Mouse (Mus musculus) forebrain, embryonic 10.5 days (tissue): ENCODE results near the gene Slc11a1. TPM values are rescaled to one million over a fixed set of nuclear protein-coding genes. Genes with fewer than 3 reads are reported as not detected.
"Not testable (repeated sequence)": the region's sequence is repeated elsewhere in the genome, so short reads cannot be mapped to it uniquely, and the experiment has no call there.

ENCODE experiments used
- DNase-seq: peaks from one replicate; pipeline ENCODE4 v3.0.0-alpha.2; 2017; ENCODE audit warnings: low spot score; ENCODE audit errors: extremely low spot score
- H3K27ac ChIP-seq: fragments of 300-500 bp; sonication (generic); 2 replicates; pipeline ENCODE4 v1.5.1; 2016; ENCODE audit warnings: mild to moderate bottlenecking
- H3K27me3 ChIP-seq: fragments of 300-500 bp; sonication (generic); 2 replicates; pipeline ENCODE4 v1.6.1; 2016; ENCODE audit warnings: mild to moderate bottlenecking; ENCODE audit not compliant: poor library complexity, severe bottlenecking
- H3K36me3 ChIP-seq: fragments of 300-500 bp; sonication (generic); replicated peaks from 2 replicates; pipeline ENCODE4 v1.6.1; 2016; ENCODE audit warnings: mild to moderate bottlenecking, moderate library complexity
- H3K4me1 ChIP-seq: fragments of 300-500 bp; sonication (generic); 2 replicates; pipeline ENCODE4 v1.6.1; 2016
- H3K4me3 ChIP-seq: fragments of 300-500 bp; sonication (generic); 2 replicates; pipeline ENCODE4 v1.5.1; 2016; ENCODE audit warnings: mild to moderate bottlenecking, moderate library complexity
- H3K9me3 ChIP-seq: fragments of 300-500 bp; sonication (generic); 2 replicates; pipeline ENCODE4 v1.6.1; 2016; ENCODE audit warnings: mild to moderate bottlenecking, moderate library complexity
- WGBS: fragments of 180-500 bp; shearing (Covaris S2); methylation state at CpG from one replicate; pipeline ENCODE4 v1.1.7; 2016; 5-methylcytosine and 5-hydroxymethylcytosine counted together
- polyA plus RNA-seq: library from polyadenylated mRNA; unstranded; fragments of >200 nt; fragmentation: Nextera tagmentation; extraction: Ambion mirVana; gene quantifications from 2 replicates; pipeline ENCODE4 v1.2.1, GENCODE M21; 2016

Slc11a1 gene
- polyA plus RNA-seq, 1 experiment from 2014 or later: 2.7 TPM

DNA sequence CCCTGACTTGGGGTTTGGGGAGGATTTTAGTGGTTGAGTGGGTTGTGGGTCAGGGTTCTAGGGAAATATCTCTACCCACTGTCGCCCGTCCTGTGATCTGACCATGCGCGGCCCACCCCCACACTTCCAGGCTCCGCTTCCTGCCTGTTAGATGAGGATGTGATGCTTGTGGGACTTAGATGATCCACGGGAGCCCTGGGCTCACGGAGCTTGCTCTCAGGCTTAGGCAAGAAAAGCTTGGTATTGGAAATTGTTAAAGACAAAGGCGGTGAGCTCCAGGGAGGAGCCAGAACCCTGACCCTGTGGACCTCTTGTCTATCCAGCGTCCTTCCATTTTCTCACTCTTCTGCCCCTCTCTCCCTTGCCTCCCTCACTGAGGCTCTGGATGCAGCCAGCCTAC is 35.1 kb upstream of the Slc11a1 start:
- H3K36me3 ChIP-seq: peaks cover 10% of the 10 kb centered on the region
- 94% methylated on average over 9 of the region's 9 CpGs for whole genome bisulfite sequencing
- DNase-seq: no peak

DNA sequence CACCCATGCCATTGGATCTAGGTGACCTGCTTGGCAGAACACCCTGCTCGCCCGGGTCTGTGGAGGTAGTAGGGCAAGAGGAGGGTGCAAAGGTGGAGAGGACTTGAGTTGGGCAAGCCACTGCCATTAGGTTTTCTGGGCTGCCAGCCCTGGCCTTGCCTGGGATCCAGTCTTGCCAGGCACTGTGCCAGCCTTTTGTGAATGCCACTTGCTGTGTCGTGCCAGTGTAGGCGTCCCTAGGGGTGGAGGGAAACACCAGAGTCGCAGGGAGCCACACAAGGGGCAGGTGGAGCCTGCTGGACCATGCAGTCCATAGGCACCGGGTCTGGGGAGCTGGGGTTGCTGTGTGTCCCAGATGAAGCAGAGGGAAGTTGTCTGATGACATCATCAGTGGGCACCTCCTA is 34.6 kb upstream of the Slc11a1 start:
- H3K27me3 ChIP-seq: no peaks in the 10 kb centered on the region
- WGBS: 98% methylated on average over 6 of the region's 6 CpGs
- no peak overlapping the region for H3K27ac ChIP-seq
- H3K9me3 ChIP-seq: peaks cover 3% of the 10 kb centered on the region; the same call in 1 of the 2 replicates
- peaks cover 19% of the 10 kb centered on the region for H3K4me1 ChIP-seq
- no peak overlapping the region for H3K4me3 ChIP-seq
- no peak for DNase-seq
- peaks cover 10% of the 10 kb centered on the region for H3K36me3 ChIP-seq

More for the DNA sequence above, 35.1 kb upstream of the Slc11a1 start:
- H3K27ac ChIP-seq: no peak overlapping the region
- peaks cover 24% of the 10 kb centered on the region for H3K4me1 ChIP-seq
- H3K4me3 ChIP-seq: no peak overlapping the region
- peaks cover 3% of the 10 kb centered on the region; the same call in 1 of the 2 replicates for H3K9me3 ChIP-seq
- no peaks in the 10 kb centered on the region for H3K27me3 ChIP-seq

DNA sequence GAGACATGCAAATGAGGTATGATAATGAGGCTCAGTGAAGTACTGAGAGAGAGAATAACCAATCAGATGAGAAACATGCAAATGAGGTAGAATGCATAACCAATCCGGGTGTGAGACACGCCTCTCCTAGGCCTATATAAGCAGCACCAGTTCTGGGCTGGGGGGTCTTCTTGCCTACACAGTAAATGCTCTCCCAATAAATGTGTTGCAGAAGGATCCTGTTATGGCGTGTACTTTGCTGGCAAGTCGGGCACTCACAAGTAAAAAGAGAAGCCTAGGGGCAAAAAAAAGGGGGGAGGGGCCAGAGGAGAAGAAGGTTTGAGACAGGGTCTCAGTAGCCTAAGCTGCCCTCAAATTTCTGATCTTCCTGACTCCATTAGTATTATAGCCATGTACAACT is 34.0 kb upstream of the Slc11a1 start:
- H3K9me3 ChIP-seq, H3K27ac ChIP-seq, H3K27me3 ChIP-seq, DNase-seq, H3K4me3 ChIP-seq: not testable (repeated sequence)
- 95% methylated on average over 4 of the region's 4 CpGs for WGBS
- Histone ChIP-seq H3K36me3 (peaks cover 10% of the 10 kb centered on the region), H3K4me1 (peaks cover 17% of the 10 kb centered on the region)

DNA sequence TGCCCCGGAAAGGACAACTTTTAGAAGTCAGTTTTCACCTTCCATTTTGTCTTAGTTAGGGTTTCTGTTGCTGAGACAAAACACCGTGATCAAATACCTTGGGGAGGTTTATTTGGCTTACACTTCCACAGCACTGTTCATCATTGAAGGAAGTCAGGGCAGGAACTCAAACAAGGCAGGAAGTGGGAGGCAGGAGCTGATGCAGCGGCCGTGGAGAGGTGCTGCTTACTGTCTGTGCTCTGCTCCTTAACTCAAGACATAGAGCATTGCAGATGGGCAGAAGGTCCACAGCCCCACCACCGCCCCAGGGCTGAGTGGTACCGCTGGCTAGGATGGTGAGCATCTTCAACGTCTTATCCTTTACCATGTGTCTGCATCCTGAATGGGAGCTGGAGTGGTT is 33.1 kb upstream of the Slc11a1 start:
- 92% methylated on average over 7 of the region's 7 CpGs for WGBS
- DNase-seq: no peak
- Histone ChIP-seq H3K27me3 (no peaks in the 10 kb centered on the region), H3K4me3 (no peak overlapping the region), H3K9me3 (peaks cover 3% of the 10 kb centered on the region; the same call in 1 of the 2 replicates), H3K36me3 (peaks cover 6% of the 10 kb centered on the region), H3K4me1 (peaks cover 17% of the 10 kb centered on the region), H3K27ac (no peak overlapping the region)

DNA sequence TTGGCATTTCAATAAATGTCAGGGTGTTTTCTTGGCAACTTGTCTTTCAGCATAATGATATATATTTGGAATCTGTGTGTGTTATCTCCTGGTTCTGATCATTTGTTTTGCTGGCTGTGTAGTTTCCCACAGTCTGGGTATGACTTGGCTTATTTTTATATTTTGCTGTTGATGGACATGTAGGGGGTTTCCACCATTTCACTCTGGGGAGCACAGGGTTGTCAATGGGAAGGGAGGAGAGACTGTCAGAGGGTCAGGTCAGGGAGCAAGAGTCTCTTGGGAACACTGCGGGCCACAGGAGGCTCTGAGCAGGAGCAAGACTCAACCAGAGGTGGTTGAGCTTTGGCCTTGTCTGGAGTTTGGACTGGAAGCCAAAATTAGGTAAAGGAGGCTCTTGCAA is 32.7 kb upstream of the Slc11a1 start:
- peaks cover 3% of the 10 kb centered on the region; the same call in 1 of the 2 replicates for H3K9me3 ChIP-seq
- no peak for DNase-seq
- no peak overlapping the region for H3K4me3 ChIP-seq
- no peak overlapping the region for H3K27ac ChIP-seq
- no peaks in the 10 kb centered on the region for H3K27me3 ChIP-seq
- peaks cover 6% of the 10 kb centered on the region for H3K36me3 ChIP-seq
- 77% methylated on average over 1 of the region's 1 CpGs for WGBS
- peaks cover 17% of the 10 kb centered on the region for H3K4me1 ChIP-seq

DNA sequence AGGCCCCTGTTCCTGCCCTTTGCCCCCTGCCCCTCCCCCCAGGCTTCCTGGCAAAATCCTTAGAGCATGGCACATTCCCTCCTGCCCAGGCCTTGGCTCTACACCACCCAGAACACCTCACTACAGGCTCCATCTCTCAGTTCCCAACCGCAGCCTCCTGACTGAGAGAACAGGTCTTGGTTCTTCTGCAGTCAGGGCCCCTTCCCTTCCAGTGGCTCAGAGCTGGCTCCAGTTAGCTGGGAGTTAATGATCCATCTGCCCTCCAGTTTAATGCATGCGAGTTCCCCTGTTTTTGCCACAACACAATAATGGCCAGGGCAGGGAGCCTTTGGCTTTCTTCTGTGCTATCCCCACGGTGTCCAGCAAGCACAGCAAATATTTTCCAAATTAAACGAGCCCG is 31.8 kb upstream of the Slc11a1 start:
- Histone ChIP-seq H3K9me3 (peaks cover 3% of the 10 kb centered on the region; the same call in 1 of the 2 replicates), H3K4me1 (peaks cover 16% of the 10 kb centered on the region), H3K27me3 (no peaks in the 10 kb centered on the region), H3K4me3 (no peak overlapping the region), H3K36me3 (peaks cover 12% of the 10 kb centered on the region), H3K27ac (no peak overlapping the region)
- 75% methylated on average over 5 of the region's 5 CpGs for WGBS
- DNase-seq: no peak

DNA sequence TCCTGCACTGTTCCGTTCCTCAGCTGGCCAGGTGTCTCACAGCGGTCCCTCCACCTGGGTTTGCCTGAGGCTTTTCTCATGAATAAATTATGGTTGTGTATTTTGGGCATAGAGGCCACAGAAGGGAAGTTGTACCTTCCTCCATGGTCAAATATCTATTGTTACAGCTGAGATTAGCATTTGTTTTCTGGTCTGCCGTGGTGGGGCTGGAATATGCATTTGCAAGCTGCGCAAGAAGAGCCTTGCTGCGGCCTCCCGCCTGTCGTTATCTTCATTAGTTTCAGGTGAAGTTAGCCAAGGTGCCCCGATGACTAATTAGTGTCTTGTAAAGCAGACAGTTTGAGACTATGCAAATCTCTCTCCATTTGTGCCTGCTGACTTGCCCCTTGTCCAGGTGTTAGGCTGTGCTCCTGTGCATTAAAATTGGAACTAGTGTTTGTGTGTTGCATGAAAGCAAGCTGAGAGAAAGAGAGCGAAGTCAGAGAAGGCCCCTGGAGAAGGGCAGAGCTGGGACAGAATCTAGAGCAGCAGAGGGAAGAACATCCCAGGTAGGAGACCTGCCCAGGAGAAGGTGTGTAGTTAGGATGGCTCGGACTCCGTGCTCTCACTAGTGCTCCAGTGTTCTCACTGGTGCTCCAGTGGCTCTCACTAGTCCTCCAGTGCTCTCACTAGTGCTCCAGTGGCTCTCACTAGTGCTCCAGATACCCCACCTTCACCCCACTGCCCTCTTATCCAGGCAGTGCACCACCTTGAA is 30.7 kb upstream of the Slc11a1 start:
- WGBS: 88% methylated on average over 11 of the region's 11 CpGs
- H3K4me3 ChIP-seq: no peak overlapping the region
- no peaks in the 10 kb centered on the region for H3K27me3 ChIP-seq
- H3K9me3 ChIP-seq: peaks cover 3% of the 10 kb centered on the region; the same call in 1 of the 2 replicates
- H3K4me1 ChIP-seq: peaks cover 11% of the 10 kb centered on the region
- no peak for DNase-seq
- H3K36me3 ChIP-seq: peaks cover 23% of the 10 kb centered on the region
- H3K27ac ChIP-seq: no peak overlapping the region

DNA sequence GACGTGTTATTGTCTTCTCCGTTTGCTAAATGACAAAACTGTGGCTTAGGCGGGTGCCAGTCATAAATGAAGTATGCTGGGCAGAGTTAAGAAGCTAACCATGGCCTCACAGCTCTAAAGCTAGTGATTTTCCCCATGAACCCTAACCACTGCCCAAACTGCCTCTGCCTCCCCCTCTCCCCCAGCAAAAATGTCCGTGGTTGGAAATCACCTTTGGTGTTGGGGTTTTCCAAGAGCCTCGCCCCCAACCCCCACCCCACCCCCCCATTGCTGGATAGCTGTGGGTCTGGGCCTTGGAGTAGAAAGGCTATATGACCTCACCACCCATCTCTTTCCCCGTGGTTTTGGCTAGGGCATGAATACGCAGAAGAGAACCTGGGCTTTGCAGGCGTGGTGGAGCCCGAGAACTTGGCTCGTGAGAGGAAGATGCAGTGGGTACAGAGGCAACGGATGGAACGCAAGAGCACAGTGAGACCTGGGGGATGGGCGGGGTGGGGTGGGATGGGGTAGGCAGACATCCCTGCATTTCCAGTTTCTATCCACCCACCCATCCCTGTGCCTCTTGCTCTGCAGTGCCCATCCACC is 23.7 kb upstream of the Slc11a1 start:
- 92% methylated on average over 13 of the region's 13 CpGs for WGBS
- no peaks in the 10 kb centered on the region for H3K4me1 ChIP-seq
- H3K36me3 ChIP-seq: peaks cover 58% of the 10 kb centered on the region
- DNase-seq: no peak
- no peaks in the 10 kb centered on the region for H3K9me3 ChIP-seq
- no peaks in the 10 kb centered on the region for H3K27me3 ChIP-seq
- H3K27ac ChIP-seq: no peak overlapping the region
- H3K4me3 ChIP-seq: no peak overlapping the region

DNA sequence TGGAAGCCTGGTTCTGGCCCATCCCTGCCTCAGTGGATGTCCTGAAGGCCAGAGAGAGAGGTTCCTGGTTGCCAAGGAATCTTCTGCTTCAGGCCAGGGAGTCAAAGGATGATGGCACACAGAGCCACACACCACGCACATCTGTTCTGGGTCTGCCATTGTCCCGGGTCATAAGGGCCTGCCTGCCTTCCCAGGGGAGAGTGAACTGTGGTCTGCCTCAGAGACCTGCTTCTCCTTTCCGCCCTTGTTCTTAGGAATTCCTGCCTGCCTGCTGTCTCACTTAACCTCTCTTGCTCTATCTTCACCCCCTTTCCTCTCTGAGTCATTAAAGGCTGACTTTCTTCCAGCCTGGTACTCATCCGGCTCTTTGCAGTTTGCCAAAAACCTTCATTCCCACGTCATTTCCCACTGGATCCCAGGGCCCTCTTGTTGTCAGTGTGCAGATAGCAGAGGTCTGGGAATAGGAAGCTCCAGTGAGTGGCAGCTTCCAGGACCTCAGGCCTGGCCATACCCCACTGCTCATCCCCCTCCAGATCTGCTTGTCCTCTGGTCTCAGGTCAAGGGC is 22.4 kb upstream of the Slc11a1 start:
- H3K9me3 ChIP-seq: no peaks in the 10 kb centered on the region
- DNase-seq: no peak
- H3K4me1 ChIP-seq: no peaks in the 10 kb centered on the region
- WGBS: 80% methylated on average over 5 of the region's 5 CpGs
- H3K27ac ChIP-seq: no peak overlapping the region
- H3K4me3 ChIP-seq: no peak overlapping the region
- H3K27me3 ChIP-seq: no peaks in the 10 kb centered on the region
- peaks cover 55% of the 10 kb centered on the region for H3K36me3 ChIP-seq

DNA sequence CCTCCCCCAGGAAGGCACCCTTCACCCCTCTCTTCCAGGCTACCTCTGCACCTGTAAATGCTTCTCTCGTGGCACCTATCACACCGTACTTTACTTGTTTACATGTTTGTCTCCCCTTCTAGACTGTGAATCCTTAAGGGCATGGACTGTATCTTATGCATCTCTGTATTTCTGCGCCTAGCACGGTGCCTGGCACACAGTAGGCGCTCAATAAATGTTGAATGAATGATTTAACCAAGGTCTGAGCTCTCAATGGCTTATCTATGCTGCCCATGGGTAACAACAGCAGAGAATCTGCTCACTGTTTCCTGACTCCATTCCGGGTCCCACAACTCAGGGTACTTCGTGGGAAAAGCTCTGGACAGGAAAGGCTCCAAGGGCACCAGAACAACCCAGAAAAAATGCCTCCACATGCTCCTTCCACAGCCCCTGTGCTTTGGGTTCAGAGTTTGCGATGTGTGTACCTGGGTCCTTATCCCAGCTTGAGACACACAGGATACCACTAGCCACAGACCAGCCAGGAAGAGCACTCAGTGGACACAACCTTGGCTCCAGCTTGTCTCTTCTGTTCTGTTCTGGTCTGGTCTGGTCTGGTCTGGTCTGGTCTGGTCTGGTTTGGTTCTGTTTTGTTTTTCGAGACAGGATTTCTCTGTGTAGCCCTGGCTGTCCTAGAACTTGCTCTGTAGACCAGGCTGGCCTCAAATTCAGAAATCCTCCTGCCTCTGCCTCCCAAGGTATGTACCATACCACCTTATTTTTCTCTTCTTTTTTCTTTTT is 21.4 kb upstream of the Slc11a1 start:
- 92% methylated on average over 9 of the region's 9 CpGs for WGBS
- Histone ChIP-seq H3K9me3 (no peaks in the 10 kb centered on the region), H3K27me3 (no peaks in the 10 kb centered on the region), H3K27ac (no peak overlapping the region), H3K36me3 (peaks cover 47% of the 10 kb centered on the region), H3K4me3 (no peak overlapping the region), H3K4me1 (no peaks in the 10 kb centered on the region)
- no peak for DNase-seq

DNA sequence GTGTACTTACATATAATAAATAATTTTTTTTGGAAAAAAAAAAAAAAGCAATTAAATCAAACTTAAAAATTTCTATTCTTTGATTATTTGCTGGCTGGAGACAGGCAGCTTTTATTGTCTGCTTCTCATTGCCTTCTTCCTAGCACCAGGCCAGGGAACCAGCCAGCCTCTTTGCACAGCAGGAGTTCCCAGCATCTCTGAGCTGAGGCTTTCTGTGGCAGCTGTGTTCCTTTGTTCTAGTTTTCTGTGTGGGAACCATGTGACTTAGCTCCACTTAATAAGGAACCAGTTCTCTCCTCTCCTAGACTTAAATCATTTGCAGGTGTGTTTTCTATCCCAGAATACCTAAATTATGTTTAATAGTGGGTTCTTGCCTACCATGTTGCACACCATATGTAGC is 17.5 kb upstream of the Slc11a1 start:
- Histone ChIP-seq H3K36me3 (peaks cover 12% of the 10 kb centered on the region), H3K27me3 (no peaks in the 10 kb centered on the region), H3K9me3 (no peaks in the 10 kb centered on the region), H3K27ac (no peak overlapping the region), H3K4me3 (no peak overlapping the region), H3K4me1 (peaks cover 7% of the 10 kb centered on the region)
- no peak for DNase-seq

DNA sequence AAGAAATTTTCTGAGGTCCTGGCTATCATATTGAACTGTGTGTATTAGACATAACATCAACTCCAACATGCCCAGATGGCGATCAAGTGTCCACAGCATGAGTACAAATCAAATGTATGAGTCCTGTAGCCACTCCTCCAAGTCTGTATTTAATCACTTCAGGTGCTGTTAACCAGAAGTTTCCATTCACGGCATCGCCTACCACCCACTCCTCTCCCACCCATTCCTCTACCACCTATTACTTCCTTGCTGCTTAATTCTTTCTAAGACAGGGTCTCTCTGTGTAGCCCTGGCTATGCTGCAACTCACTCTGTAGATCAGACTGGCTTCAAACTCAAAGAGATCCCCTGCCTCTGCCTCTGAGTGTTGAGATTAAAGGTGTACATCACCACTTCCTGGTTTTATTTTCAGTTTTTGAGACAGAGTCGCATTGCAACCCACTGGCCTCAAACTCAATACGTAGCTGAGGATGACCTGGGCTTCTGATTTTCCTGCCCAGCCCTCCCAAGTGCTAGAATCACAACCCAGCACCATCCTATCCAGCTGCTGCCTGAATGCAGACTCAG is 15.0 kb upstream of the Slc11a1 start:
- peaks cover 8% of the 10 kb centered on the region for H3K4me1 ChIP-seq
- H3K4me3 ChIP-seq: no peak overlapping the region
- no peaks in the 10 kb centered on the region for H3K9me3 ChIP-seq
- no peaks in the 10 kb centered on the region for H3K36me3 ChIP-seq
- WGBS: 90% methylated on average over 5 of the region's 5 CpGs
- DNase-seq: no peak
- no peak overlapping the region for H3K27ac ChIP-seq
- H3K27me3 ChIP-seq: no peaks in the 10 kb centered on the region
